Mouse (Mus musculus): ENCODE measurements around the gene Olfr12. TPM values are rescaled to one million over a fixed set of nuclear protein-coding genes. Genes with fewer than 3 reads are reported as not detected.

The Olfr12 gene
- polyA plus RNA-seq (2012; ENCODE audit: insufficient read depth, low replicate concordance): not detected in 2 replicates

DNA sequence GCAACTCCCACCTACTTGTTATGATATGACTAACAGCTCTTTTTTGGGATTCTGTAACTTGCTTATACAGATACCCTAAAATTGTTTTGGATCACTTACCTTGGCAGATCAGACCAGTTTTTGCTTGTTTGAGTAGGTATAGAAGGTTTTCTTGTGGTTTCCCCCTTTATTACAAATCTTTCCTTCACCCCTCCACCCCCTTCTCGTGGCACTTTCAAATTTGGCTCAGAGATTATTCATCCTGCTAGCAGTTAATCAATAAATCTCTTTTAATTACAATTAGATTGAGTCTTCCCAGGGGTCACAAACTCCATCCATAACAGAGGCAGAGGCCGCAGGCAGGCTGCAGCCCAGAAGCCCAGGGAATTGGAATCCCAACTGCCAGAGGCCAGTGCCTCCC lies at the start of gene Olfr12:
TSS of gene Olfr12 (plus strand) at position 301 of the 400 bp plus-strand sequence.
- Histone ChIP-seq H3K4me1 (peaks cover 22% of the 10 kb centered on the region), H3K27me3 (replicated peaks) (peaks cover 50% of the 10 kb centered on the region), H3K36me3 (replicated peaks; ENCODE audit: low read length) (no peaks in the 10 kb centered on the region), H3K9me3 (no peaks in the 10 kb centered on the region), H3K4me3 (replicated peaks) (no peak within 1 kb of the TSS)
- TF ChIP-seq FLI1 (IDR thresholded peaks at IDR 0.05; ENCODE audit: low read length): no peak
- no peak for TF ChIP-seq GATA1 (IDR thresholded peaks at IDR 0.05; ENCODE audit: borderline replicate concordance, low read length)

DNA sequence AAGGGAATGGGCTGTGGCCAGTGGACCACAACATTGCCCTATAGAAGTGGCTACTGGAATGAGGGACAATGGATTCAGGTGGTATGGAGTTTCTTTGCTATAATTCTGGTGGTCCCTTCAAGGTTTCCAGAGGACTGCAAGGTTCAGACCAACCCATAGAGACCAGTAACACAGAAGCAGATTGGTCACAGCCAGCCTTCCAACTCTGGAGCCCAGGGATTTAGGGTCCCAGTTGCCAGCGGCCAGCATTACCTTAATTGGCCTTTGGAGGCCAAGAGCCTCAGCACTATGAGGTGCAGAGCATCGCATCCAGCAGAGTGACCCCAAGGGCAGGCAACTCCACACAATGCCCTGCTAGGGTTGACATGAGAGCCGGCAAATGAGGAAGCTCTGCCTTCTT lies 46.6 kb upstream of the Olfr12 start, which contains the start of gene Olfr1413:
TSS of gene Olfr1413 (plus strand) at position 301 of the 400 bp plus-strand sequence.
- Histone ChIP-seq H3K9me3 (no peaks in the 10 kb centered on the region), H3K27me3 (replicated peaks) (peaks cover 31% of the 10 kb centered on the region), H3K4me1 (no peaks in the 10 kb centered on the region), H3K4me3 (replicated peaks) (no peak within 1 kb of the TSS), H3K36me3 (replicated peaks; ENCODE audit: low read length) (no peaks in the 10 kb centered on the region)
- TF ChIP-seq FLI1 (IDR thresholded peaks at IDR 0.05; ENCODE audit: low read length): no peak
- no peak for TF ChIP-seq GATA1 (IDR thresholded peaks at IDR 0.05; ENCODE audit: borderline replicate concordance, low read length)

DNA sequence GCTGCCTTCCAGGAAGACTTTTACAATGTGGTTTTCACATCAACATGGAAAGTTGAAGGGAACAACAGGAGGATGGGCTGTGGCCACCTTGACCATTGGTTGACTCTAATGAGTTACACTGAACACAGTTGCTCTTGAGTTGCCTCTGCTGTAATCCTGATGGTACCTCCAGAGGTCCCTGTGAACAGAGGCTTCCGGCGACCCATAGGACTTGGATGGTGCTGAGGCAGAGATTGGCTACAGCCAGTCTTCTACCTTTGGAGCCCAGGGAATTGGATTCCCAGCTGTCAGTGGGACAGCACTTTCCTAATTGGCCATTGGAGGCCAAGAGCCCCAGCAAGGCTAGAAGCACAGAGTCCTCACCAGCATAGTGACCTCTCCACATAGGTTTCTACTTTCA lies 32.1 kb upstream of the Olfr12 start, which contains the start of gene Olfr1412:
TSS of gene Olfr1412 (plus strand) at position 301 of the 400 bp plus-strand sequence.
- H3K4me1 ChIP-seq: no peaks in the 10 kb centered on the region
- H3K36me3 ChIP-seq (replicated peaks; ENCODE audit: low read length): no peaks in the 10 kb centered on the region
- peaks cover 4% of the 10 kb centered on the region; the same call in 1 of the 2 replicates for H3K9me3 ChIP-seq
- H3K4me3 ChIP-seq (replicated peaks): no peak within 1 kb of the TSS
- peaks cover 18% of the 10 kb centered on the region for H3K27me3 ChIP-seq (replicated peaks)
- TF ChIP-seq GATA1 (IDR thresholded peaks at IDR 0.05; ENCODE audit: borderline replicate concordance, low read length) (no peak), FLI1 (IDR thresholded peaks at IDR 0.05; ENCODE audit: low read length) (no peak)

DNA sequence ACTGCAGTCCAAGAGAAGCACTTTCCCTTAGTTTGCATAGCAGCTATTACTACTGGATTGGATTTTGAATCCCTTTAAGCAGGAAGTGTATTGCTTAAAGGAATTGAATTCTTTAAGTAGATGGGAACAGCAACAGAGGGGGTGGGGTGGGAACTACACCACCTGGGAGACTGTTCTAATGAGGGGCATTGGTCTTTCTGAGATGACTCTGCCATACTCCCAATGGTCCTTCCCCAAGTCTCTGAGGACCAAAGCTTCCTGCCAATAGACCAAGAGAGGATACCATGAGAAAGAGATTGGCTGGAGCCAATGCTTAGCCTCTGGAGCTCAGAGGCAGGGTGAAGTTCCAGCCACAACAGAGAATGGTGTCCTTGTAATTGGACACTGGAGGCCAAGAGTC lies 23.5 kb upstream of the Olfr12 start, which contains the start of gene Olfr1411:
TSS of gene Olfr1411 (plus strand) at position 301 of the 400 bp plus-strand sequence.
- Histone ChIP-seq H3K36me3 (replicated peaks; ENCODE audit: low read length) (no peaks in the 10 kb centered on the region), H3K9me3 (no peaks in the 10 kb centered on the region), H3K4me1 (no peaks in the 10 kb centered on the region), H3K4me3 (replicated peaks) (no peak within 1 kb of the TSS), H3K27me3 (replicated peaks) (peaks cover 27% of the 10 kb centered on the region)
- no peak for TF ChIP-seq FLI1 (IDR thresholded peaks at IDR 0.05; ENCODE audit: low read length)
- TF ChIP-seq GATA1 (IDR thresholded peaks at IDR 0.05; ENCODE audit: borderline replicate concordance, low read length): no peak

DNA sequence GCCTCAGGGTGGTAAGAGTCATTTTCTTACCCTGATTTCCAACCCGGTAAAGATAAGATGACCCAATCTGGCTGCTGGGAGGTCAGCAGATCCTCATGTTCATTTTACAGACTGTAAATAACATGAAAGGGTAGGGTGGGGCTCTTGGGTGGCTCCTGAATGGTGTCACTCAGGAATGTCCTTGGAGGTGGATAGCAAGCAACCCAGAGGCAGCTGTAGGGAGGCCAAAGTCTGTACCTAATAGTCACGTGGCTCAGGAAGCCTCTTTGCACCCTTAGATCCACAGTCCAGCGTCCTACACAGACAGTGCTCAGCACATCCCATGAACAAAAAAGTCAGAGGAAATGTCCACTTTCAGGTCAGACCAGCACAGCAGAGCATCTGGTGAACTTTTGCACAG lies 21.6 kb upstream of the Olfr12 start:
- Histone ChIP-seq H3K9me3 (no peaks in the 10 kb centered on the region), H3K4me3 (replicated peaks) (no peak overlapping the region), H3K4me1 (no peaks in the 10 kb centered on the region), H3K36me3 (replicated peaks; ENCODE audit: low read length) (no peaks in the 10 kb centered on the region), H3K27me3 (replicated peaks) (peaks cover 27% of the 10 kb centered on the region)
- TF ChIP-seq FLI1 (IDR thresholded peaks at IDR 0.05; ENCODE audit: low read length) (no peak), GATA1 (IDR thresholded peaks at IDR 0.05; ENCODE audit: borderline replicate concordance, low read length) (no peak)

DNA sequence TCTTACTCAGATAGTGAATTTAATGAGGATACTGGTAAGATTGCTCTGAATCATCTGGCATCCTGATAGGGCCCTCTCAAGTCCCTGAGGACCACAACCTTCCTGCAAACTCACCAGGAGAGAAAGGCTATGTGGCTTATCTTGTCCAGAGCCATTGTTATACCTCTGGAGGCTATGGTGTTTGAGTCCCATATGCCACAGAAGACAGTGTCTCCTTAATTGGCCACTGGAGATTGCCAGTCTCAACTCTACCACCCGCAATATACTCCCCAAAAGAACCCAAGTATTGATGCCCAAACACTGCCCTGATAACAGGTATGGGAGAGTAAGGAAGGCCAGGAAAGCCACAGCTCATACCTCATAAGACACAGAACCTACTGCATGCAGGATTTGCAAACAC lies 12.1 kb upstream of the Olfr12 start, which contains the start of gene Olfr1410:
TSS of gene Olfr1410 (plus strand) at position 301 of the 400 bp plus-strand sequence.
- Histone ChIP-seq H3K4me1 (peaks cover 4% of the 10 kb centered on the region; the same call in 1 of the 2 replicates), H3K27me3 (replicated peaks) (peaks cover 69% of the 10 kb centered on the region), H3K9me3 (peaks cover 5% of the 10 kb centered on the region), H3K36me3 (replicated peaks; ENCODE audit: low read length) (no peaks in the 10 kb centered on the region), H3K4me3 (replicated peaks) (no peak within 1 kb of the TSS)
- TF ChIP-seq GATA1 (IDR thresholded peaks at IDR 0.05; ENCODE audit: borderline replicate concordance, low read length) (no peak), FLI1 (IDR thresholded peaks at IDR 0.05; ENCODE audit: low read length) (no peak)

DNA sequence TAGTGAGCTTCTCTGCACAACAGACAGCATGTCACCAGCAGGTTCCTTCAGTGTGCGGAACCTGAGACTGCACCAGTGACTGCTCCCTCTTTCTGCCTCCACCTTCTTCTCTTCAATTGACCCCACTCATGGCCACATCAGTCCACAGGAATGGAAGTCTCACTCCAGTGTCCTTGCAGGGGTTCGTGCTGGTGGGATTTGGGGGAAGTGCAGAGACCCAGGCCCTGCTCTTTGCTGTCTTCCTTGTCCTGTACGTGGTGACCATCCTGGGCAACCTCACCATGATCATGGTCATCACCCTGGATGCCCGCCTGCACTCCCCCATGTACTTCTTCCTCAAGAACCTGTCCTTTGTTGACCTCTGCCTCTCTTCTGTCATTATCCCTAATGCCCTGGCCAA lies 9.9 kb upstream of the Olfr12 start:
- no peak overlapping the region for H3K4me3 ChIP-seq (replicated peaks)
- peaks cover 4% of the 10 kb centered on the region; the same call in 1 of the 2 replicates for H3K4me1 ChIP-seq
- TF ChIP-seq FLI1 (IDR thresholded peaks at IDR 0.05; ENCODE audit: low read length) (no peak), GATA1 (IDR thresholded peaks at IDR 0.05; ENCODE audit: borderline replicate concordance, low read length) (no peak)
- peaks cover 71% of the 10 kb centered on the region for H3K27me3 ChIP-seq (replicated peaks)
- peaks cover 7% of the 10 kb centered on the region for H3K9me3 ChIP-seq
- no peaks in the 10 kb centered on the region for H3K36me3 ChIP-seq (replicated peaks; ENCODE audit: low read length)

DNA sequence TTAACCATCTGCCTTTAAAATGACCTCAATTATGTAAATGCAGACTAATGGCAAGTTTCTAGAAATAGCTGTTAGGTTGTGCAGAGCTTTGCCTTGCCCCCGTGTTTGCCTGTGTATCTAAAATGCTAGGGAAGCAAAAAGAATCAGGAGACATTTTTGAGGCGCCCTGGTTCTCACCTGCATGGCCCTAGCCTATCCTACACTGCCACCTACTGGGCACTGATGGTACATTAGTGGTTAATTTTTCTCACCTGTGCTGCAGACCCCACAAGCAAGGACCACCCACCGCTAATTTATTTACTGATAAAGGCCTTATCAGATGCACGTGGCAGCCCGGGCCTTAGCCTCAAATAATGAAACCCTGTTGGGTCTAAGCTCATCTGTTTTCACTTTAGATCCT lies 6.6 kb upstream of the Olfr12 start:
- H3K4me3 ChIP-seq (replicated peaks): no peak overlapping the region
- peaks cover 9% of the 10 kb centered on the region for H3K4me1 ChIP-seq
- H3K27me3 ChIP-seq (replicated peaks): peaks cover 52% of the 10 kb centered on the region
- H3K36me3 ChIP-seq (replicated peaks; ENCODE audit: low read length): no peaks in the 10 kb centered on the region
- TF ChIP-seq GATA1 (IDR thresholded peaks at IDR 0.05; ENCODE audit: borderline replicate concordance, low read length): no peak
- no peak for TF ChIP-seq FLI1 (IDR thresholded peaks at IDR 0.05; ENCODE audit: low read length)
- peaks cover 7% of the 10 kb centered on the region for H3K9me3 ChIP-seq

DNA sequence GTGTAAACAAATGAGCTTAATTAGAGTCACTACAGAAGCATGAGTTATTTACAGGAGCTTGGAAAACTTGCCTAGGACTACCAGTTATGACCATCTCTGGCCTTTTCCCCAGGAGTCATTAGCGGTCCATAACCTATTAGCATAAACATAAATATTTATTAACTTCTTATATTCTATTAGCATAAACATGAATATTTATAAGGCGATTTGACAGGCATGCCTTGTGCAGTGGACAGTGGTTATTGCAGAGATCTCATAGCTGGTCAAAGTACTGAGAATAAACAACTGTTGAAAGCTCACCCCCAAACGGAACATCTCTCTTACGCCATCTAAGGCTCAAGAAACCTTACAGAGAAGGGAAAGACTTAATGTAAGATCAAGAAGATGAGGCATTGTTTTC lies 4.4 kb upstream of the Olfr12 start:
- TF ChIP-seq FLI1 (IDR thresholded peaks at IDR 0.05; ENCODE audit: low read length): no peak
- no peak for TF ChIP-seq GATA1 (IDR thresholded peaks at IDR 0.05; ENCODE audit: borderline replicate concordance, low read length)

DNA sequence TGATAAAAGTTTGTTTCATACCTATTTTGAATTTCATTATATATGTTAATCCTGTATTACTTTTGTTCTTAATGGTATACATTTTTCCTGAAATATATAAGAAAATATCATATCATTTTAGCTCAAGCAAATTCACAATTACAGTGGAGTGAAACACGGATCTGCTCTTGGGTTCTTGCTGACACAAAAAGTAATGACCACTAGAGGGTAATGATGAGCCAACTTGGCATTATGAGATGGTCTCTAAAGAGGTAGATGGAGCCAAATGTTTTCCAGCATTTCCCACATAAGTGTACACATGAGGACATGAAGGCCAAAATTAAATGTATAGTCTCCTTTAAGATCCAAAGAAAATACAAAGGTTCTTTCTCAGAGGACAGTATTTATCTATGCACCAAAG lies 3.1 kb upstream of the Olfr12 start:
- Histone ChIP-seq H3K4me3 (replicated peaks) (no peak overlapping the region), H3K36me3 (replicated peaks; ENCODE audit: low read length) (no peaks in the 10 kb centered on the region), H3K27me3 (replicated peaks) (peaks cover 48% of the 10 kb centered on the region), H3K9me3 (peaks cover 7% of the 10 kb centered on the region), H3K4me1 (peaks cover 22% of the 10 kb centered on the region)
- no peak for TF ChIP-seq GATA1 (IDR thresholded peaks at IDR 0.05; ENCODE audit: borderline replicate concordance, low read length)
- TF ChIP-seq FLI1 (IDR thresholded peaks at IDR 0.05; ENCODE audit: low read length): no peak

More for the DNA sequence above, 4.4 kb upstream of the Olfr12 start:
- Histone ChIP-seq H3K36me3 (replicated peaks; ENCODE audit: low read length) (no peaks in the 10 kb centered on the region), H3K27me3 (replicated peaks) (peaks cover 47% of the 10 kb centered on the region), H3K4me1 (peaks cover 19% of the 10 kb centered on the region), H3K9me3 (peaks cover 7% of the 10 kb centered on the region), H3K4me3 (replicated peaks) (no peak overlapping the region)
